Mouse (Mus musculus): ENCODE data around the gene Rtl8b. TPM values are rescaled to one million over a fixed set of nuclear protein-coding genes. Genes with fewer than 3 reads are reported as not detected.
A peak's percentile ranks its signal among the peaks of the same experiment; 100 is the strongest.
"Not testable (repeated sequence)": the region's sequence is repeated elsewhere in the genome, so short reads cannot be mapped to it uniquely, and the experiment has no call there.

Gene Rtl8b
- polyA plus RNA-seq, 1 experiment: 406 TPM

- TF ChIP-seq CTCF (IDR thresholded peaks at IDR 0.05; ENCODE audit: borderline replicate concordance, insufficient read depth, low read depth, low read length) (no peak), POLR2A (IDR thresholded peaks at IDR 0.05; ENCODE audit: borderline replicate concordance, insufficient read depth, low read length) (no peak)
- Histone ChIP-seq H3K4me3 (replicated peaks; ENCODE audit: insufficient read depth, low read depth, low read length) (no peak overlapping the region), H3K27ac (ENCODE audit: insufficient read depth, low read length) (no peak overlapping the region), H3K27me3 (ENCODE audit: control insufficient read depth, insufficient read depth, low read length) (no peaks in the 10 kb centered on the region), H3K4me1 (ENCODE audit: control insufficient read depth, insufficient read depth, low read length) (no peaks in the 10 kb centered on the region)
- WGBS: 69% methylated on average over 2 of the region's 2 CpGs
- DNase-seq: no peak
Observed at GRCm38 (mm10) chrX:53692065-53692464, 21.9 kb upstream of the Rtl8b start.

- WGBS: 91% methylated on average over 2 of the region's 4 CpGs
- H3K4me1 ChIP-seq (ENCODE audit: control insufficient read depth, insufficient read depth, low read length); H3K27me3 ChIP-seq (ENCODE audit: control insufficient read depth, insufficient read depth, low read length); H3K27ac ChIP-seq (ENCODE audit: insufficient read depth, low read length); DNase-seq; H3K4me3 ChIP-seq (replicated peaks; ENCODE audit: insufficient read depth, low read depth, low read length): not testable (repeated sequence)
Observed at GRCm38 (mm10) chrX:53684676-53685075, 14.5 kb upstream of the Rtl8b start.

- WGBS: 37% methylated on average over 2 of the region's 3 CpGs
- not testable (repeated sequence) for H3K27ac ChIP-seq (ENCODE audit: insufficient read depth, low read length); DNase-seq
Observed at GRCm38 (mm10) chrX:53682650-53683049, 12.4 kb upstream of the Rtl8b start.

GRCm38 (mm10) chrX:53676943-53677342 lies 6.7 kb upstream of the Rtl8b start:
- H3K27ac ChIP-seq (ENCODE audit: insufficient read depth, low read length); H3K27me3 ChIP-seq (ENCODE audit: control insufficient read depth, insufficient read depth, low read length); H3K4me1 ChIP-seq (ENCODE audit: control insufficient read depth, insufficient read depth, low read length); H3K4me3 ChIP-seq (replicated peaks; ENCODE audit: insufficient read depth, low read depth, low read length): not testable (repeated sequence)
- 0 out of 2 replicates have a peak, but pooled peaks have one; percentile 12 for TF ChIP-seq CTCF (IDR thresholded peaks at IDR 0.05; ENCODE audit: borderline replicate concordance, insufficient read depth, low read depth, low read length)
- DNase-seq: peak; percentile 53 to 75
- WGBS: 22% methylated on average over 2 of the region's 2 CpGs

More at GRCm38 (mm10) chrX:53682650-53683049, 12.4 kb upstream of the Rtl8b start:
- H3K4me3 ChIP-seq (replicated peaks; ENCODE audit: insufficient read depth, low read depth, low read length); H3K27me3 ChIP-seq (ENCODE audit: control insufficient read depth, insufficient read depth, low read length); H3K4me1 ChIP-seq (ENCODE audit: control insufficient read depth, insufficient read depth, low read length): not testable (repeated sequence)

GRCm38 (mm10) chrX:53670696-53671095 lies 488 bp upstream of the Rtl8b start:
- H3K27ac ChIP-seq (ENCODE audit: insufficient read depth, low read length): peak overlapping the region; percentile 86
- WGBS: 11% methylated on average over 4 of the region's 4 CpGs
- DNase-seq: peak; percentile 22 to 33
- not testable (repeated sequence) for H3K27me3 ChIP-seq (ENCODE audit: control insufficient read depth, insufficient read depth, low read length); H3K4me1 ChIP-seq (ENCODE audit: control insufficient read depth, insufficient read depth, low read length)
- H3K4me3 ChIP-seq (replicated peaks; ENCODE audit: insufficient read depth, low read depth, low read length): peak overlapping the region; percentile 44

GRCm38 (mm10) chrX:53669557-53670270 lies 494 bp downstream of the Rtl8b start:
- not testable (repeated sequence) for H3K4me1 ChIP-seq (ENCODE audit: control insufficient read depth, insufficient read depth, low read length); DNase-seq; H3K4me3 ChIP-seq (replicated peaks; ENCODE audit: insufficient read depth, low read depth, low read length); H3K27me3 ChIP-seq (ENCODE audit: control insufficient read depth, insufficient read depth, low read length); H3K27ac ChIP-seq (ENCODE audit: insufficient read depth, low read length)
- WGBS: no CpG with 5 or more reads among the region's 36 CpGs

- WGBS: 68% methylated on average over 4 of the region's 4 CpGs
- H3K4me3 ChIP-seq (replicated peaks; ENCODE audit: insufficient read depth, low read depth, low read length): not testable (repeated sequence)
Observed at GRCm38 (mm10) chrX:53652917-53653316, 17.3 kb downstream of the Rtl8b start.

GRCm38 (mm10) chrX:53645885-53646284 lies 24.3 kb downstream of the Rtl8b start:
- DNase-seq: no peak
- no peaks in the 10 kb centered on the region for H3K27me3 ChIP-seq (ENCODE audit: control insufficient read depth, insufficient read depth, low read length)
- H3K4me1 ChIP-seq (ENCODE audit: control insufficient read depth, insufficient read depth, low read length): no peaks in the 10 kb centered on the region
- H3K4me3 ChIP-seq (replicated peaks; ENCODE audit: insufficient read depth, low read depth, low read length): no peak overlapping the region
- H3K27ac ChIP-seq (ENCODE audit: insufficient read depth, low read length): no peak overlapping the region
- WGBS: 77% methylated on average over 6 of the region's 6 CpGs
- no peak for TF ChIP-seq POLR2A (IDR thresholded peaks at IDR 0.05; ENCODE audit: borderline replicate concordance, insufficient read depth, low read length)
- no peak for TF ChIP-seq CTCF (IDR thresholded peaks at IDR 0.05; ENCODE audit: borderline replicate concordance, insufficient read depth, low read depth, low read length)

More at GRCm38 (mm10) chrX:53652917-53653316, 17.3 kb downstream of the Rtl8b start:
- DNase-seq; H3K27me3 ChIP-seq (ENCODE audit: control insufficient read depth, insufficient read depth, low read length); H3K4me1 ChIP-seq (ENCODE audit: control insufficient read depth, insufficient read depth, low read length); H3K27ac ChIP-seq (ENCODE audit: insufficient read depth, low read length): not testable (repeated sequence)
